Mouse (Mus musculus): ENCODE data around the gene Rps11.

GRCm38 (mm10) chr7:45117566-45117965, 6.7 kb downstream of the Rps11 start:
- TF ChIP-seq CTCF (IDR thresholded peaks at IDR 0.05; ENCODE audit: extremely low read depth, insufficient read depth, insufficient read length, insufficient replicate concordance) = no peak
- TF ChIP-seq POLR2A (IDR thresholded peaks at IDR 0.05; ENCODE audit: low read depth, low read length) = no peak
